Mouse (Mus musculus): ENCODE measurements around the gene Mgat5. TPM values are rescaled to one million over a fixed set of nuclear protein-coding genes. Genes with fewer than 3 reads are reported as not detected.

Mgat5 gene
- polyA plus RNA-seq, 1 experiment = 29.3 TPM

GRCm38 (mm10) chr1:127511362-127511761 is 306.5 kb downstream of the Mgat5 start:
- DNase-seq (ENCODE audit: low read depth) = no peak
- TF ChIP-seq POLR2A (IDR thresholded peaks at IDR 0.05; ENCODE audit: borderline replicate concordance, extremely low read depth, insufficient read depth, insufficient read length, poor library complexity, severe bottlenecking) (no peak), CTCF (IDR thresholded peaks at IDR 0.05; ENCODE audit: borderline replicate concordance, extremely low read depth, insufficient read depth, insufficient read length) (no peak)

DNA sequence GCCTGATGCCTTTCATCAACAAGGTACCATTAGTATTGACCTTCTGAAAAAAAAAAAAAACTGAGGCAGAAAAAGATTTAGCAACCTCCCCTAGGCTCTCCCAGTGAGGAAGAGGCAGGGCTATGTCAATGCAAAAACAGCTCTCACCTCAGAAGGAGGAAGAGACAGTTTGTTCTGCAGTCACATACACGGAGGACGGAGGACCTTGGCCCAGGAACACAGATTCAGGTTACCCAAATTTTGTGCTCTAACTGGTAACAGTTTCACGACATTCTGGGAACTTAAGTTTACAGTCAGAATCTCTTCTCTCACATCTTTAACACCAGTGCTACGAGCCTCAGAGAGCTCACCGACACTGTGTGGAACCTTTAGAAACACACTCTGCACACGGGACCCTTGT is 307.9 kb downstream of the Mgat5 start:
- TF ChIP-seq POLR2A (IDR thresholded peaks at IDR 0.05; ENCODE audit: borderline replicate concordance, extremely low read depth, insufficient read depth, insufficient read length, poor library complexity, severe bottlenecking) (no peak), CTCF (IDR thresholded peaks at IDR 0.05; ENCODE audit: borderline replicate concordance, extremely low read depth, insufficient read depth, insufficient read length) (no peak)
- no peak for DNase-seq (ENCODE audit: low read depth)

GRCm38 (mm10) chr1:127513140-127513539 is 308.3 kb downstream of the Mgat5 start:
- TF ChIP-seq CTCF (IDR thresholded peaks at IDR 0.05; ENCODE audit: borderline replicate concordance, extremely low read depth, insufficient read depth, insufficient read length) = no peak

DNA sequence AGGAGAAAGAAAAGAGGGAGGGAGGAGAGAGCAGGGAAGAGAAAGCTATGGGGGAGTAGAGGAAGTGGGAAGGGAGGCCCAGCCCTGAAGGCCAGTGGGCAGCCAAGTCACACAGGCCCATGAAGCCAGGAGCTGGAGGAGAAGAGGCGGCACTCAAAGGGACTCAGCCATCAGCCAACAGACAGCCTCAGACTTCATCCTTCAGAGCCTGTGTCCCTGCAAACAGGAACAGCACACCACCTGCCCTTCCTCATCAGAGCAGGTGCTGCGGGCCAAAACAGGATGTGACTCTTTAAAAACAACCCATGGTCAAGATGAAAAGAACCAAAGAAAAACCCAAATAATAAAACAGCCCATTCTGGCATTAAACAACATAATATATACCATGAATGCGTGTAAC is 308.8 kb downstream of the Mgat5 start:
- DNase-seq (ENCODE audit: low read depth) = no peak
- TF ChIP-seq POLR2A (IDR thresholded peaks at IDR 0.05; ENCODE audit: borderline replicate concordance, extremely low read depth, insufficient read depth, insufficient read length, poor library complexity, severe bottlenecking) = no peak
- TF ChIP-seq CTCF (IDR thresholded peaks at IDR 0.05; ENCODE audit: borderline replicate concordance, extremely low read depth, insufficient read depth, insufficient read length) = no peak

More at GRCm38 (mm10) chr1:127513140-127513539, 308.3 kb downstream of the Mgat5 start:
- no peak for DNase-seq (ENCODE audit: low read depth)

- no peak for DNase-seq (ENCODE audit: low read depth)
- TF ChIP-seq CTCF (IDR thresholded peaks at IDR 0.05; ENCODE audit: borderline replicate concordance, extremely low read depth, insufficient read depth, insufficient read length) (no peak), POLR2A (IDR thresholded peaks at IDR 0.05; ENCODE audit: borderline replicate concordance, extremely low read depth, insufficient read depth, insufficient read length, poor library complexity, severe bottlenecking) (no peak)
These were observed 309.7 kb downstream of the Mgat5 start for GRCm38 (mm10) chr1:127514479-127514878.

GRCm38 (mm10) chr1:127514888-127515287 is 310.1 kb downstream of the Mgat5 start:
- no peak for DNase-seq (ENCODE audit: low read depth)
- no peak for TF ChIP-seq POLR2A (IDR thresholded peaks at IDR 0.05; ENCODE audit: borderline replicate concordance, extremely low read depth, insufficient read depth, insufficient read length, poor library complexity, severe bottlenecking)
- TF ChIP-seq CTCF (IDR thresholded peaks at IDR 0.05; ENCODE audit: borderline replicate concordance, extremely low read depth, insufficient read depth, insufficient read length) = no peak

DNA sequence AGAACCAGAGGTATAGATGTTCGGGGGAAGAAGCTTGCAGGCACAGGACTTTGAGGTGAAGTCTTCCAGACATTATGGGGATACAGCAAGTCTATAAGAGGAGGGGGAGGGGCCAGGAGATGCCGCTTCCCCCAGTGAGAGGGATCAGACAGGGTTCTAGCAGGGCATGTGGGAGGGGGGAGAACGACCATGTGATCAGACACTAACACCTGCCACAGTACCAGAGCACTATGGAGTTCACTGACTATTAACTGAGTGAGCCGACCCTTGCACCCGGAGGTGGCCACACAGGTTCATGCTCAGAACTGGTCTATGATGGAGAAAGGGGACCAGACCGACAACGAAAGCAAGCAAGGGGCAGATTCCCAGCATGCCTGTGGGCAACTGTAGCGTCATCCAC is 318.5 kb downstream of the Mgat5 start:
- no peak for DNase-seq (ENCODE audit: low read depth)
- TF ChIP-seq CTCF (IDR thresholded peaks at IDR 0.05; ENCODE audit: borderline replicate concordance, extremely low read depth, insufficient read depth, insufficient read length) = no peak
- no peak for TF ChIP-seq POLR2A (IDR thresholded peaks at IDR 0.05; ENCODE audit: borderline replicate concordance, extremely low read depth, insufficient read depth, insufficient read length, poor library complexity, severe bottlenecking)

DNA sequence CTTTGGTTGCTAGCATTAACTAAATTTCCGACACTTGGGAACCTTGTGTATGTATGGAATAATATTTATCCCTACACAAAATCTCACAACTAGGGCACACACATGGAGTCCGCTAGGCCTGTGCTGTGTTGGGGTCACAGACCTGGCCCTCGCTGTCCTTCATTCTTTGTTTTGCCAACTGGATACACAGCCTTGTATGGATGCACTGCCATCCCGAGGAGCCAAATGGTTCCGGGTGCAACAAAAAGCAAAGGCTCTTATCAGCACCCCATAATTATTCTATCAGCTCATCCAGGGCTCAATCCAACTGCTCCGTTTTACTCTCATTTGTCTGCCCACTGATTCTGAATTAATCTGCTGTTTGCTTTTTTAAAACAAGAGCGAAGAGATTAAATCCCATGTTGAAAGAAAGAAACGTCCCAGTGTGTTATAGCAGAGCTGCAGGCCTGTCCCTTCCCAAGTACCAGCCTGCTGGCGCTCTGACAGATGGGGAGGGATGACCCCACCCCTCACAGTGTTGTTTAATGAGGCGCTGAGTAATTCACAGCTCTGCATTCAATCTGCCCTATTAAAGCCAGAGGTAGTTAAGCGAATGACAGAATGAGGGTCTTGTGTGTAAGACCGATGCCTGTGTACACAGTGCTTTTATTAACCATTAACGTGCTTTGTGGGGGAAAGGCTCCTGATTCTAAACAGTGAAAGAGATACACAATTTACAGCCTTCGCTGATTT is 326.2 kb downstream of the Mgat5 start:
- TF ChIP-seq POLR2A (IDR thresholded peaks at IDR 0.05; ENCODE audit: borderline replicate concordance, extremely low read depth, insufficient read depth, insufficient read length, poor library complexity, severe bottlenecking) = no peak
- no peak for TF ChIP-seq CTCF (IDR thresholded peaks at IDR 0.05; ENCODE audit: borderline replicate concordance, extremely low read depth, insufficient read depth, insufficient read length)

DNA sequence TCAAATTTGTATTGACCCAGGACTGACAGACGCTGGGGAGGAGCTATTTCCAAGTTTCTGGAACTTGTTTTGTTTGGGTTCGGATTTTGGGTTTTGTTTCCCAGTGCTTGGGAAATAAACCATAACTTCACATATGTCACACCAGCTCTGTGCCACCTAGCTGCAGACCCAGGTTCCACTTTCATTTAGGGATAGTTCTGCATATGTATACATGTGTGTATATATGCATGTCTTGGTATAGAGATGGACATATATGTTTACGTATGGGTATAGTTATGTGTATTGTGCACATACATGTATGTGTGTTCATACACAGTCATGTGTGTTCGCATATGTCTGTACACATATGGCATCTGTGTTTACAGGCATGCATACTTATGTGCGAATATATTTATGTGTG is 326.9 kb downstream of the Mgat5 start:
- DNase-seq (ENCODE audit: low read depth) = no peak
- TF ChIP-seq POLR2A (IDR thresholded peaks at IDR 0.05; ENCODE audit: borderline replicate concordance, extremely low read depth, insufficient read depth, insufficient read length, poor library complexity, severe bottlenecking) = no peak
- no peak for TF ChIP-seq CTCF (IDR thresholded peaks at IDR 0.05; ENCODE audit: borderline replicate concordance, extremely low read depth, insufficient read depth, insufficient read length)

More for the DNA sequence above, 326.2 kb downstream of the Mgat5 start:
- peak; percentile 97 for DNase-seq (ENCODE audit: low read depth)

- DNase-seq (ENCODE audit: low read depth) = peak; percentile 49
- TF ChIP-seq POLR2A (IDR thresholded peaks at IDR 0.05; ENCODE audit: borderline replicate concordance, extremely low read depth, insufficient read depth, insufficient read length, poor library complexity, severe bottlenecking) (no peak), CTCF (IDR thresholded peaks at IDR 0.05; ENCODE audit: borderline replicate concordance, extremely low read depth, insufficient read depth, insufficient read length) (no peak)
These were observed 331.6 kb downstream of the Mgat5 start for GRCm38 (mm10) chr1:127536448-127536847.

GRCm38 (mm10) chr1:127537204-127538038 is 332.6 kb downstream of the Mgat5 start:
- DNase-seq (ENCODE audit: low read depth) = peak; percentile 93
- TF ChIP-seq CTCF (IDR thresholded peaks at IDR 0.05; ENCODE audit: borderline replicate concordance, extremely low read depth, insufficient read depth, insufficient read length) (no peak), POLR2A (IDR thresholded peaks at IDR 0.05; ENCODE audit: borderline replicate concordance, extremely low read depth, insufficient read depth, insufficient read length, poor library complexity, severe bottlenecking) (0 out of 2 replicates have a peak, but pooled peaks have one; percentile 10)
